Mouse (Mus musculus) right cerebral cortex, postnatal 14 days (tissue): ENCODE data around the gene Gatb.

Experiments used
- DNase-seq: peaks from one replicate; pipeline ENCODE4 v3.0.0; 2022

Gatb gene

GRCm38 (mm10) chr3:85661926-85662813 lies 88.3 kb downstream of the Gatb start:
- no peak for DNase-seq

DNA sequence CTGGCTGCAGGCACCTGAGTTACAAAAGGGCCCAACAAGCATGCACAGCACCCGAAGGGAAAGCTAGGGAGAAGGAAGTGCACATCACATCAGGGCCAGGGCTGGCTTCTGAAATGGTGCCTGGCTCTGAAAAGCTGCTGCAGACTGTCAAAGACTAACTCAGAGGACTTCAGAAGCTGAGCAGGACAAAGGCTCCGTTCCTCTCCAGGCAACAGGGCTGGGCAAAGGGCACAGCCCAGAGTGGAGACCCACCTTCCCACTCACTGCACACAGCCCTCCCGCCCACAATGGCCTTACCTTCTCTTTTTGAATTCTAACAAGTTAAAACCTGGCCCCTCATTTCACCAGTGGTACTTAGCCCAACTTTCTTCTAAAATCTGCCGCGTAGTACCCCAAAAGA lies 89.9 kb downstream of the Gatb start:
- DNase-seq: no peak

- DNase-seq: peak; percentile 48
These were observed 90.8 kb downstream of the Gatb start for GRCm38 (mm10) chr3:85664591-85665171.

- DNase-seq: no peak
These were observed 92.2 kb downstream of the Gatb start for GRCm38 (mm10) chr3:85666166-85666565.

GRCm38 (mm10) chr3:85666736-85667135 lies 92.8 kb downstream of the Gatb start:
- DNase-seq: no peak

- no peak for DNase-seq
These were observed 93.8 kb downstream of the Gatb start for GRCm38 (mm10) chr3:85667683-85668082.

GRCm38 (mm10) chr3:85669844-85670243 lies 95.9 kb downstream of the Gatb start:
- DNase-seq: no peak

DNA sequence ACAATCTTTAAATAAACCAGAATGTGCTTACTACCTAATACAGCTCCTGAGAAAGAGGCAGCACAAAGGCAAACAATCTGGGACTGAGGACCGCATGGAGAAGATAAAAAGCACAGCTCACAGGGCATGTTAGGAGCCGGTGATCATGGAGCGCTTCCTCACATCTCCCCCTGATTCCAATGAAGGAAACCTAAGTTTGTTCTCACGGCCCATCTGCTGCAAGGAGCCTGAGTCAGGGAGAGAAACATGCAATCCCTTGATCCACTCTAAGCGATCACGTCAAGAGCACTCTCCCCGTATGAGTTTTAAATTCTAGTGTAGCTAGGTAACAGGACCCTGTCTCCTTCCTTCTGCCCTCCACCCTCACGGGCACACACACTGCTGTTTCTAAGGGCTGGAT lies 103.2 kb downstream of the Gatb start:
- DNase-seq: no peak

DNA sequence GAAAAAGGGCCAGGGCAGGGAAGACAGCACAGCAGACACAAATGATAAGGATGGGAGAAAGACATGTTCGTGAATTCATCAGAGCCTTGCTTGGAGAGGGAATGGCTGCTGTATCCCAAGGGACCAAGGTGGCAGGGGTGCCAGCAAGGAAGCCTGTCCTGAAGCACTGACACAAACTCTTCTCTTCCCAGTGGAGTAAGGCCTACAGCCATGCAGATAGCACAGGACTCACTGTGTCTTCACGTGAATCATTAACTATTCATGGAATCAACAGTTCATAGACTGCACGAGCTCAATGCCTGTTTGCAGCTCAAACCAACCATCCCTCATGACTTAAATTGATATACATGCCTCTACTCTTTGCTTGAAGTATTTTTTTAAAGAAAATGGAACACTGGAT lies 104.0 kb downstream of the Gatb start:
- no peak for DNase-seq

DNA sequence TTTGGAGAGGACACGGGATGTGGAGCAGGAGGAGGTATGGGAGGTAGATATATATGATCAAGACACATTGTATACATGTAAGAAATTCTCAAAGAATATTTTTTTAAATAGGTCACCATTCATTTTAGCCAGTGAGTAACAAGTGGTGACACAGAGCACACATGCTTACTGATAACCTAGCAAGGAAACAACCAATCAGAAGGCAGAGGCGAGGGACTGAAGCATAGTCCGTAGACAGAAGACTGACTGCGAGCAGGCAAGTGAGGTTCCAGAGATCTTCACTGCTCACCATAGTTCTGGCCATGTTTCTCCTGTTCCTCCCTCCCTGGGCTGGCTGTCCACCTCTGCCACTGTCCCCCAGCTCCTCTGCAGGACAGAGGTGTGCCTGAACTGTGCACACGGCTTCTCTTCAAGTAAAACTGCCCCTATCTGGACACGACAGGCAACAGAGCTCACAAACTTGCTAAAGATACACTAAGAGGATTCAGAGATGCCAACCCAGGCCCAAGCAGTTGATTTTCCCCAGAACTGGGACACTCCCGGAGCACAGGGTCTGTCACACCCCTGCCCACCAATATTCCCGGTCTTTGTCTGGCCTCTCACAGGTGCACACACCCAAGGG lies 105.5 kb downstream of the Gatb start:
- DNase-seq: no peak

- no peak for DNase-seq
These were observed 106.0 kb downstream of the Gatb start for GRCm38 (mm10) chr3:85679960-85680359.

DNA sequence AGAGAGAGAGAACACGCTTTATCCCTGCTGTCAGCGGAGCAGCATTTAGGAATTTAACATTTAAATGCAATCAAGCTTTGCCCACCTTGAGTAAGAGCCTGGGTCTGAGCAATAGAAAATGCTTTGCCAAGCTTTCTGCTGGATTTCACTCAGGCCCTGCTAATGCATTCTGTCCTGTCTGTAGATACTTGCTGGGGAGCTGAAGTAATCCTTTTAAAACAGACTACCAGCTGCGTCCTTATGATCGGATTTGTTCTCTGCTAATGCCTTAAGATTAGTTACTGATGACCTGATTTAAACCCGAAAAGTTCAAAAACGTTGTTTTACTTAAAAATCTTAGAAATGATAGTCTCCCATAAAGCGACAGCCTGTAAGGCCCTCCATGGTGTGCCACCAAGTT lies 107.2 kb downstream of the Gatb start:
- no peak for DNase-seq

DNA sequence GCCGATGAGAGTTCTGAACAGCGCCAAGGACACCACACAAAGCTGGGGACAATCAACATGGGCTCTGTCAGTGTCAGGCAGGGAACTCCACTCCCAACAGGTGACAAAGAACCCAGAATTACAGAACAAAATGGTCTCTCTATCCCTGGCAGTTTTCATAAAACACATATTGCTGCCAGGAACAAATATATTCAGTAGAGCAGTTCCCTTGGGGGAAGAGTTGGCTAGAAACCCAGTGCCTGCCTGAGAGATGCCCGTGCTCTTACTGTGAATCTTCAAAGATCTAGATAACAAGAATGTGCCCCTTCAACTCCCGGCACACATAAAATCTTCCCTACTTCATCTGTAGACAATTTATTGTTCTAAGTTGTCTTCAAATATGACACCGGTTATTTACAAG lies 109.7 kb downstream of the Gatb start:
- DNase-seq: no peak

- no peak for DNase-seq
These were observed 111.4 kb downstream of the Gatb start for GRCm38 (mm10) chr3:85685271-85685670.

GRCm38 (mm10) chr3:85688341-85688740 lies 114.4 kb downstream of the Gatb start:
- DNase-seq: no peak

- DNase-seq: no peak
These were observed 117.2 kb downstream of the Gatb start for GRCm38 (mm10) chr3:85691134-85691533.

GRCm38 (mm10) chr3:85693013-85693412 lies 119.1 kb downstream of the Gatb start:
- no peak for DNase-seq

DNA sequence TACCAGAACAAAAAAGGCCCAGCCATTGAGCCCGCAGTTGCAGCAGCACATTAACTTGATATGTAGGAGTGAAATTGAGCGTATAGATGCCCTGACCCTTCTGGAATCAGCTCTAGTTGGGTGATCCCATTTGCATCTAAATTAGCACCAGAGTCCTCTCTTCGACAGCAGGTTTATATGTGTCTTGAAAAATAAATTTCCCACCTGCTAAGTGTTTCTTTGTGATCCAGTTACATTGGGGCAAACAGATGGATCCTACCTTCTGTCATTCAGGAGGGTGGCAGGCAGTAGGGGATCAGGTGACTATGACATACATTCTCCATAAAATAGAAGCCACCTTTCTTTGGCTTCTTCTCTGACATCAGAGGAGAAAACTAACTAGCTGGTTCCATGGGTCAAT lies 121.1 kb downstream of the Gatb start:
- DNase-seq: no peak

DNA sequence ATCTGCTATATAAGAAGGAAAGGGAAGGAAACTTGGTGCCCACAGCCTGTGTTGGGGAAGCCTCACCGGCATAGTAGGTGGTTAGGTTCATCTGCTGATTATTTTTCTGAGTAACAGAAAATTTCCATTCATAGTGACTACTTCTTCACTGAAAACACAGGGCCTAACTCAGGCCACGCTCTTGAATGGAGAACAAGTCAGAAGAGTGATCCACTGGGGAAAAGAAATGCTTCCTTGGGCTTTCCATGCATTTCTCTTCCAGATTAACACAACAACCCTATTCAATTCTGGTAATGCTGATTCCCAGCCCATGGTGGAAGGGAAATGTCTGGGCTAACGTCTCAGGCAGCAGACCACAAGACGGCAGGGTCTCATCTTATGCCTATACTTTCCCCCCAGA lies 124.6 kb downstream of the Gatb start:
- DNase-seq: no peak

GRCm38 (mm10) chr3:85703141-85703882 lies 129.4 kb downstream of the Gatb start:
- DNase-seq: no peak
